Mouse (Mus musculus) midbrain, embryonic 14.5 days (tissue): ENCODE data around the gene Efcab10. TPM values are rescaled to one million over a fixed set of nuclear protein-coding genes. Genes with fewer than 3 reads are reported as not detected.

Experiments
- polyA plus RNA-seq: library from polyadenylated mRNA; unstranded; fragments of >200 nt; fragmentation: Nextera tagmentation; extraction: Ambion mirVana; gene quantifications from 2 replicates; pipeline ENCODE4 v1.2.1, GENCODE M21; 2014

Gene Efcab10
- polyA plus RNA-seq, 1 experiment from 2014 or later: 2.9 TPM

Other genes starting within 250 kb of the Efcab10 start
- 22.6 and 23.9 TPM in 2 replicates for gene Atxn7l1, start 247.2 kb upstream of the Efcab10 start, polyA plus RNA-seq
- gene Twistnb, start 34.8 kb downstream of the Efcab10 start, polyA plus RNA-seq: 61.8 and 67.4 TPM in 2 replicates